Mouse (Mus musculus) lung, postnatal 10 days (tissue): ENCODE results near the gene Foxn3.

Source experiments
- DNase-seq: peaks from one replicate; pipeline ENCODE4 v3.0.0; 2021

Gene Foxn3

DNA sequence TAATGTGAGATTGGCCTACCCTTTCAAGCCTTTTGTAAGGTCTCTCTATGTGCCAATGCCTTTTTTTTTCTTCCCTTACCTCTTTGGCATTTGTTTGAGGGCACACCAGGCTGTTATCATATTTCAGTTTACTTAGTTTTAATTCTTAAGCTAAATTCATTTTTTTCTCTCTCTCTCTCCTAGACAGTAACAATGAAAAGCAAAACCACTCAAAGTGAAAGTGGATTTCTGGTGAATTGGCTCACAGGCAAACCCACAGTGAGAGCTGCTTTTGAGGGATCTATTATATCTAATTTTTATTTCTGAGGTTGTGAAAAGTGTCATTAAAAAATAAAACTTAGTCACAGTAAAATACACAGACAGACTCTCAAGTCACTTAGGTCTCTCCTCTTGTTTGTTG is 101.1 kb downstream of the Foxn3 start:
- no peak for DNase-seq

DNA sequence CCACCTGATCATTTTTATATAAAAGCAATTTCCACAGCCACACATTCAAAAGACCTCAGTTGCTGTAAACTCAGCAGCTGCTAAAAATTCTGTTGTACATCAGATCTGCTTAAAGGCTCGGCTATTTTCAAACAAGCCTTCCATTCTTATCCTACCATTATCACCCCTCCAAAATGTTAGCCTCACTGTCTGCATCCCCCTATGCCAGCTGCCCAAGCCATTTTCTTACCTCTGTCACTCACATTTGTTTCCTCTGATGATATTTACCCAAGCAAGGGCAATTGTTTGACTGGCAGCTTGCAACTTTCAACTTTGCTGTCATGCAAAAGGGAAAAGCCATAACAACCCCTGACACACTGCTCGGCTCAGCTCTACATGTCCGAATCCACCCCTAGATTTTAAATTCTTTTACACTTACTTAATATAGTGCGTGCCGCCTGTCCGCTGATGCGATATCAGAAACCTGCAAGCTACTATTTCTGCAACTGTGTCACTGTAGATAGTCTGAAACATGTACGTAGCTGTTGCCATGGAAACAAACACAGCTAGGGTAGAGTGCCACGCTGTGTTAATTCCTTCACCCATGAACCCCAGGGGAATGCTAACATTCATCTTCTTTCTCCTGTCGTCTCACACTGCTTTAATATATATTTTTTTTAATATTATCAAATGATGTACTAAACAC is 105.7 kb downstream of the Foxn3 start:
- DNase-seq: no peak

DNA sequence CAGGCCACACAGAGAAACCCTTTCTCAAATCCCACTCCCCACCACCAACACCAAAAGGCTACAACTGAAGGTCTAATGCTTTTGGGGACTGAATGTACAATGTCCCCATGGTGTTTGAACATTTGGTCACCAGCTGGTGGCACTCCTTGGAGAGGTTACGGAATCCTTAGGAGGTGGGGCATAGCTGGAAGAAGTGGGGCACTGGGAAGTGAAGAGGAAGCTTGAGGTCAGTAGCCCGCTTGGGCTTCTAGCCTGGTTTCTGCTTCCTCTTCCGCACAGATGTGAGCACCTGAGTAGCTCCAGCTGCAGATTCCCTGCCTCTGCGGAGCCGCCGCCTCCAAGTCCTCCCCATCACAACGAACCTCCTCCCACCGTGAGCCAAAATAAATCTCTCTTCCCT is 107.8 kb downstream of the Foxn3 start:
- DNase-seq: no peak

DNA sequence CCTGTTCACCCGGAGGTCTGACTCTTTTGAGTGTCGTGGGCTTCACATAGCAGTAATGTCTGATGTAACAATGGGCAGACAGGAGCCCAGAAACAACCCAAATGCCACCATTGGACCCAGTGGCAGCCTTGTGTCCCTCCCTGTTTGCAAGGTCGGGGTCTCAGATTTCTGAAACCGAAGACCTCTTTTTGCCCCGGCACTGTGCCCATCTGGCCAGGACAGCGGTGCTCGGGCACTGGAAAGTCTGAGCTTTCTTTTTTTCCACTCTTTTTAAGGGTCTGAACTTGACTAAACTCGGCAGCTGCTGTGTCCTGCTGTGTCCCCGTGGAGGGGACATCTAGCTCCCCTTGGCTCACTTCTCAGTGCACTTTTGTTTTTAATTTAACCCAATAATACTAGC is 109.0 kb downstream of the Foxn3 start:
- DNase-seq: no peak

DNA sequence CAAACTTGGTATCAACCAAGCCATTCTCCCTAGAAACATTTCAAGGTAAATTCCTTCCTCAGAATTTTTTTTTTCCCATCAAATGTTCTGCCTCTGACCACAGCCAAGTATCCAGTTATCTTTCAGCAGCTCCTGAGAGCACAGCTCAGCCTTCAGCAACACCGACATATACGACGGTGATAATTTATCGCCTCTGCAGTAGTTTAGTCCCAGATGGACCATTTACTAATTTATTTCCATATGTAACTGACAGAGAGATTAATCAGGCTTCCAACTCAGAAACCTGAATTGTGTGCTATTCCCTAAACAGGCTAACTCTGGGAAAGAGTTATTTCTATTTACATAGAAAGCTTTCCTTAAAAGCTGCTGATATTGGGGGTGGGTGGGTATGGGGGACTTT is 109.6 kb downstream of the Foxn3 start:
- DNase-seq: no peak

DNA sequence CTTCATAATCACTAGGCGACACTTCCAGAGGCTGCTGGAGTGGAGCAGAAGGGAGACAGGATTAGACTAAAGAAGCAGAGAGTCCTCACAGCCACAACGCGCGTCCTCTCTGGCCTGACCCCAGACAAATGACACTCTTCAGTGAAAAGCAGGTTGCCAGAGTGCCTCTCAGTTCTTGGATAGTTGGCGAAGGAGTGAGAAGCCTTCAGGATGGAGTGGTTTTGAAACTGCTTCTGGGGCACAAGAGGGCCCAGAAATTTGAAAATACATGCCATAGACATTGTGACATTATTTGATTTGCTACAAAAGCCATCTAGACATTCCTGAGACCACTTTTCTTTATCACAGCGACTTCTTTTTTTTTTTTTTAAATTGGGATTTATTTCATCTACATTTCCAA is 113.3 kb downstream of the Foxn3 start:
- DNase-seq: peak; percentile 37

DNA sequence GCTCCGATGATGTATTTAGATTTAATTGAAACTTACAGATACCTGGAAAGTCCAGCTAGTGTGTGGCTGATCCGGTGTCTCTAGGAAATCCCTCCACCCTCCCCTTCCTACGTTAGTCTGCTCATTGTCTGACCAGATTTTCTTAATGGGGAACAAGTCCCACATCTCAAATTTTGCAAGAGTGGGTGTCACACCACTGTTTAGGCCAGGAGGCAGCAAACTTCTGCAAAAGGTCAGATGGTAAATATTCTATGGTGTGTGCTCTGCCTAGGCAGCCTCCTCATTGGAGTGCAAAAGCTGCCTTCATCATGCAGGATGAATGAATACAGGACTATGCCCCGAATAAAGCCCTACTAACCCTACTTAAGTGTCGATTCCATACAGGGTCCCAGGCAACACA is 115.6 kb downstream of the Foxn3 start:
- no peak for DNase-seq

DNA sequence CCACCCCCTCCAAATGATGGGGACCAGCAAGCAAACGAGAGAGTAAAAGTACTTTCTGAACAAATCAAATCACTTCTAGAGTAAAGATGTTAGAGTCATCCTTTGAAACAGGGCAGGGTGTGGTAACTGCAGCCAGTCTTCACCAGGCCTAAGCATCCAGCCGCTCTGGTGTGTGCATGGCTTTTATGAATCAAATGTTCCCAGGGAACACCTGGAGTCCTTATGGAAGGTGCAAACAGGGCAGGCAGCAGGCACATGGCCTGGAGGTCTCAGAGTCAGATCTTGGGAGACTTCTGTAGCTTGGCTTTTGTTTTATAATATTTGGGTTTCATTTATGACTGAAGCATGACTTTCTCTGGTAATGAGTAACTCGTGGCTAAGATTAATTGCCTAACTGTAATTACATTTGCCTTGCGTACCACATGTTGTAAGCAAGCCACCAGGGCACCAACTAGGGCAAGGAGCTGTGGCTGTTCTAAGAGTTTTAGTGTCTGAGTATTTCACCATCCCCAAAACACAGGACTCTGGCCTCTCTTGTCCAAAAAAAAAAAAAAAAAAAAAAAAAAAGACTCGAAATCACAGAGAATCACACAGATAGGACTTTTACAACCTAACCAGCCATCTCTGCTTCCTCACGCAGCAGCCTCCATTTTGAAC is 118.2 kb downstream of the Foxn3 start:
- DNase-seq: no peak

DNA sequence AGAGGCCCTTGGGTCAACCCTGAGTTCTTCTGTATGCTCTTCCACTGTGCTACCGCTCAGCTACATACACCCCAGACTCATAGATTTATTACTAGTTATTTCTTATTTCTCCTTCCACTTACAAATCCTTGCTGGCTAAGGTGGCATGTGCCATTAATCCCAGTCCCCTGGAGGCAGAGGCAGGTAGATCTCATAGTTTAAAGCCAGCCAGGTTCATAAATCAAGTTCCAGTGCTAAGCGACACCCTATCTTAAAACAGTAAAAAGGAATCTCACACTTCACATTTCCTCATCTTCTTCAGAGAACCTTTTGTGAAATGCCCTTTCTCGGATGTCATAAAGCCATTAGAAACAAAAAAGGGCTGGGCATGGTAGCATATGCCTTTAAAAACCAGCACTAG is 120.6 kb downstream of the Foxn3 start:
- no peak for DNase-seq

DNA sequence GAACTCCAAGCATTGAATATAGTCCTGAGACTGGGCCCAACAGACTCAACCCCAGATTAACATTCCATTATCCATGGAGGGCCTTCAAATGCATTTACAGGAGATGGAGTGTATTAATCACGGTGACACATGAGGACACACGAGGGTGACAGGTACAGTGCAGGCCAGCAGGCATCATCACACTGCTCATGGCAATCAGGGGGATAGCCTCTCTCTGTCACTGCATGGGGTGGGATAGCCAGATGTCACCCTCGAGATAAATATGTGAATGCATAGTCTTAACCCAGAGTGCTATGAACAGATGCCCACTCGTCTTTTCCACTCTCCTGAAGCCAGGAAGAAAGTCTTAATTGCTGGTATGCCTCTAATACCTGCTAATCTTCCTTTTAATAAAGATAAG is 122.4 kb downstream of the Foxn3 start:
- DNase-seq: no peak

DNA sequence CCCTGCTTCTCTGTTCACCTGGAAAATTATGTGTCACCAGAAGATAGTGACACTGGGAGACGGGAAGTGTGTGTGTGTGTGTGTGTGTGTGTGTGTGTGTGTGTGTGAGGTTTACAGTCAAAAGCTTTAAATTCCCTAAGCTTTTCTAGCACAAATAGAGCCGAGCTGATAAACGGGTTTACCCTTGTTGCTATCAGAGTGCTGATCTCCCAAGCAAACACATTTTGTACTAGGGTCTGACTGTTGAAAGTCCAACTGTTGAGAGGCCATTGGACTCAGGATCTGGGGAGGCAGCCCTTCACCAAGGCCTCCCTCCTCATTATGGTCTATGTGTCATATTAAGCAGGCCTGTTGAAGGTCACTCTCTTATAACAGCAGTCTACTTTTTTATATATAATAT is 123.4 kb downstream of the Foxn3 start:
- DNase-seq: no peak

DNA sequence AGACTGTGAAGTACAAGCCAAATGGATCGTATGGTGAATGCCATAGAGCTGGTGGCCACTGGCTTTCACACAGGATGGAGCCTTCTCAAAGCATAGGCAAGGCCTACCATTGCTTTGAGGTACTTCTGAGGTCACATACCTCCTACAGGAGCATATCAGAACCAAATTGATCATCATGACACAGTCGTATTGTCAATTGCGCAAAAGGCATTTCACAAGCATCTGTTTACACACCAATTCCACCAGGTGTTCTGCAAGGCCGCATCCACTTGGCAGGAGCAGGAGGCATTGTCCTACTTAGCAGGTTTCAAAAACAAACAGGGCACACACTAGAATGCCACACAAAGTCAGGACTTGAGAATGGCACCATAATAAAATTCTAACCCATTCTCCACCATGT is 128.2 kb downstream of the Foxn3 start:
- no peak for DNase-seq

DNA sequence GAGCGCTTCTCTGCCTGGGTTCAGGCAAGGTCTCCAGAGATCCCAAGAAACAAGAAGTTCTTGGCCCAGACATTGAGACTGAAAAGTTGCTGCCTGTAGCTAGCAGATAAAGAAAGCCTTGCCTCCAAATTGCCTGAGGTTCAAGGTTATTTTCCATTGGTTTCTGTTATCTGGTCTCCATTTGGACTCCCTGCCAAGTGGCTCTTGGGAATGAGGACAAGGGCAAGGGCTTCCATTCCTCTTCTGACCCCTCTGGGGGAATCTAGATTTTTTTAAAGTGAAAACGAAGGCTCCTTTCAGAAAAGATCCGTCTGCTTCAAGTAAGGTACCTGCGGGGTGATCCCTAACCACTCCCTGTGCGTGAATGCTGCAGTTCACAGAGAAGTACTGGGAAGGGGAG is 130.0 kb downstream of the Foxn3 start:
- no peak for DNase-seq

DNA sequence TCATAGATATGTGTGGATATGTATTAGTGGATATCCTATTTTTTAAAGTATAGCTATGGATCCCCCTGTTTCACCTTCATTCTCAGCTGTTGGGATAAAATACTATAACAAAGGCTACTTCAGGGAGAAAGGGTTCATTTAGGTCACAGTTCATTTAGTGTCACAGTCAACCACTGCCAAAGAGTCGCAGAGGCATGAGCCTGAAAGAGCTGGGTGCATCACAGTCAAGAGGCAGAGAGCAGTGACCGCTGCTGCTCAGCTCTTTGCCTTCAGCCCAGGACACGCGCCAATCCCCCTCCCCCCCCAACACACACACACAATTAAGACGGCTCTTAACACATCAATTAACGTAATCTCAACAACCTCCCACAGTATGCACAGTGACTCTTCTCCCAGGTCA is 131.8 kb downstream of the Foxn3 start:
- DNase-seq: no peak

DNA sequence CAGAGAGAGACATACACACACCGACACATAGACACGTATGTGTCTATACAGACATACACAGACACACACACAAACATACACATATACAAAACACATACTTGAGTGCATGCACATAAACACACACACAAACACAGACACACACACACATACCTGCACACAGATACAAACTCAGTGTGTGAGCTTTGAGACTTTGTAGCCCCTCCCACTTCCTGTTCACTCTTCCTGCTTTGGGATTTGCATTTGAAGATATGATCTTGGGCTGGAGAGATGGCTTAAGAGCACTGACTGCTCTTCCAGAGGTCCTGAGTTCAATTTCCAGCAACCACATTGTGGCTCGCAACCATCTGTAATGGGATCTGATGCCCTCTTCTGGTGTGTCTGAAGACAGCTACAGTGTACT is 132.4 kb downstream of the Foxn3 start:
- DNase-seq: no peak

DNA sequence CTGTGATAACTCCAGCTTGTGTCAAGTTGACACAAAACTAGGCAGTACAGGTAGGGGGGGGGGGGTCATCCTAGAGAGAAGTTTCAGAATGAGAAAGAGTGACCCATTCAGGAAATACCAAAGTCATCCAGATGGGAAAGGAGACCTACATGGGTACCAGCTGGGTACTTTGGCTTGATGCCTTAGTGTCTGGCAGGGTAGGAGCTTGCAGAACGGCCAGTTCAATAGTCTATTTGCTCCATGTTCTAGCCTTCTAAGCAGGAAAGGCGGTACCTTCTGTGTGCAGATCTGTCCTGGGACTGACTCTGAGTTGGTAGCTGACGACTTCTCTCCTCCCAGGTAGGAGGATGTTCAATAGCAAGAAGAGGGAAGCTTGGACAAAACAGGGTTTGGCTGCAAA is 134.3 kb downstream of the Foxn3 start:
- no peak for DNase-seq

DNA sequence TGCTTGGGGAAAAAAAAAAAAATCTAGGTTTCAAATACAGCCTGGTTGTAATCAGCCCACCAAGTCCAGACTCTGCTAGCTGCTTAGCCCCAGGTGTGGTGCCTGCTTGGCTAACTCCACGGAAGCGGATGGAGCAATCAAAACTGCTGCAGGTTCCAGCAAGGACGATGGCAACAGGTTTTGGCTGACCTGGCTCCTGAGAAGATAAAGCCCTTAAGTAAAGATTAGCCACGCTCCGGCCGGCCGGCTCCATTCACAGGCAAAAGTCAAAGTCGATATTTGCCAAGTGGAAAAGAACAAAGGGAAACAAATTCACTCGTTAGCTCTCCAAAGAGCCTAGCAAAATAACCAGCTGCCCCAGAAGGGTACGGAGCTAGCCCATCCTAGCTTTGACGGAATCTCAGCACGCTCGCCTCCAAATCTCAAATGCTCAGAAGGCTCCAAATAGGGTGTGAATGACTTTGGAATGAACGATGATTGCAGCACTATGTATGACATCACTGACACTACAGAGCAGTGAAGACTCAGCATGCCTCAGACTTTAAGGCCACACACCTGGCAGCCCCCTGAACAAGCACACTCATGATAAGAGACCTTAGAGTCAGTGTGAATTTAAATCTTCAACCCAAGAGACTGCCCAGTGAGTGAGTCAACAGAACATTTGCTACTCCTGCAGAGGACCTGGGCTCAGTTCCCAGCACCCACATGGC is 137.0 kb downstream of the Foxn3 start:
- DNase-seq: no peak

DNA sequence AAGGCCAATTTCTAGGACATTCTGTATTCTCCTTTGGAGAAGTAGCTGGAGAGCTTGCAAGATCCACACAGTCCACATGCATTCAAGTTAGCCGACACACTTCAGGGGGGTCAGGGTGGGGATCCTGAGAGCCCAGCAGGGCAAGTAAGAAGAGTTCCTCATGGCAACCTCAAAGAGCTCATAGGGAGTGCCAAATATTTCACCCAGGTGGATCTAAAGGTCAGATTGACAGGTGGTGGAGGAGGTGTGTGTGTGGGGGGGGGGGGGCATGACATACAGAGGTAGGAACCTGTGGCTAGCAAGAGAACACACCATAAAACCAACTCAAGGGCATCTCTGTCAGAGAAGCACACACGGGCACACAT is 144.0 kb downstream of the Foxn3 start:
- no peak for DNase-seq

DNA sequence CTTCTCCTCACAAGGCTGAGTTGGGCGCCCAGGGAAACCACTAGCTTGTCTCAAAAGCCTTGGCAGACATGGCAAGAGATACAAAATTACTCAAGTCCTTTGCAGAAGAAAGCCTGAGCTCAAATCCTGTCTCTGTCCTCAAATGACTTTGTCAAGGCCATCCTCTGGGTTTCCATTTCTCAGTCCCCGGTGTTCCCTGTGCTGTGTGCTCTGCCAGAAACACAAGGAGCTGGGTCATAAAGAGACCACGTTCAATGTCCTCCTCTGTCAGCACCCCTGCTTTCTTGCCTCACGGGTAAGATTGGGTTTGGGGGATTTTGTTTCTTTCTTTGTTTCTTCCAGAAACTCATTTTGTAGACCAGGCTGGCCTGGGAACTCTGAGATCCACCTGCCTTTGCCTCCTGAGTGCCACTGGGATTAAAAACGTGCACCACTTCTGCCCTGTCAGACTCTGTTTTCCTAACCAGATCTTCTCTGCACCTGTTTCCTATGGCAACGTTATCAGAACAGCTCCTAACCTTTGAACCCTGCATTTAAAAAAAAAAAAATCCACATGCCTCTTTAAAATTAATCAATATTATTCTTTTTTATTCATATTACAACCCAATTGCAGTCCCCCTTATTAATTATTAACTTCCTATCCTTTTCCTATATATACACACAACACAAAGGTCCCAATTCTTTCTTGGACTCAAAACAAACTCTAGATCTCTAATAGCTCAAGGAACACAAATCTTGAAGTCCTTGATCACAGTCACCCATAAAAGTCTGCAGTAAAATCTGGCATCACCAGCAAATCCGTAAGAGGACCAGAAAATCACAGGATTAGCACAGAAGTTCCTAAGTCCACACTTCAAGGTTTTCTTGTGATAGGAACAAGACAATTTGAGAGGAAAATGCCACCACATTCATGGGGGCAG is 144.6 kb downstream of the Foxn3 start:
- no peak for DNase-seq

DNA sequence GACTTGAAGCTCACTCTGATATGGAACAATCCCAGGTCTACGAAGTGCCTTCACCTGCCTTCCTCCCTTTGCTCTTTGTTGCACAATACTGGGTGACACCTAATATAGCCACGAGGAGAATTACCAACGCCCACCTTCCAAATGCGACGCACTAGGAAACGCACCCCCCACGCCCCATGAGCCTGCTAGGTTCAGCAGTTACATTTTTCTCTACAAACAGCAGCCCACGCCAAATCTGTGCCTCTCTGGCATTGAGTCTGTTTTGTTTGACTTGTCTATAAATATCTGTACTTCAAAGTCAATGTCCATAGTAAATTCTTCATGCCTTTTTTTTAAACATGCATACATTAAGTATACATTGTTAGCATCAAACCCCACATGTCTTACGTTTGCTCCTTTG is 145.5 kb downstream of the Foxn3 start:
- DNase-seq: no peak

DNA sequence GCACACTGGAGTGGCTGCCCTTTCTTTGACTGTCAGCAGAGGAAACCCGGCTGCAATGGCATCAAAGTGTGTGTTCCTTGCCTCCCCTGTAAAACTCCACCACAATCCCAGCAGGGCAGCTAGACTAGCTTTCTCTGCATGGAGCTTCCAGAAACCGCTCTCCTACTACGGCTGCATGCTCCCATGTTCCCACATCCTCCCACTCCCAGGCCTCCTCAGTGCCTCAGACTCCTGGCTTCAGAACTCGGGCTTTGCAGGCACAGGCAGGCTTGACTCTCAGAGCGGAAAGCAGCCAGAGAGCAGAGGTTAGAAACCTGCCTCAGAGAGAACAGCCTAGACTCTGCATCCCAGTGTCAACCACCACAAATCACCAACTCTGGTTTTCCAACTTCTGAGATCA is 147.8 kb downstream of the Foxn3 start:
- no peak for DNase-seq

DNA sequence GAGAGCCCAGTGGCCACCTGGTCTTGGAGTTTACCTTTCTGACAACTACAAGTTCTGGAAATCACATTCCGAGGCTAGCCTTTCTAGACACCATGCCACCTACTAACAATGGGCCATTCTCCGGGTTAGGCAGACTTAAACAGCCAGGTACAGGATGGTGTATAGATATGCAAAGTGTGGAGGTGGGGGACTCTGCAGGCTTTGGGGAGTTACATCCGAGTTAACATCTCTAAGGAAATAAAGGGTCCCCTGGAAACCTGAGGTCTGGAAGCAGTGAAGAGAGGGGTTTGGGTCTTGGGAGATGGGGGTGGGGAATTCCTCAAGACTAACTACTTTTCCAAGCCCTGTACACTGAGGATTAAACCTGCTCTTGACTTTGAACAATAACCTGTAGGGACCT is 150.9 kb downstream of the Foxn3 start:
- no peak for DNase-seq

DNA sequence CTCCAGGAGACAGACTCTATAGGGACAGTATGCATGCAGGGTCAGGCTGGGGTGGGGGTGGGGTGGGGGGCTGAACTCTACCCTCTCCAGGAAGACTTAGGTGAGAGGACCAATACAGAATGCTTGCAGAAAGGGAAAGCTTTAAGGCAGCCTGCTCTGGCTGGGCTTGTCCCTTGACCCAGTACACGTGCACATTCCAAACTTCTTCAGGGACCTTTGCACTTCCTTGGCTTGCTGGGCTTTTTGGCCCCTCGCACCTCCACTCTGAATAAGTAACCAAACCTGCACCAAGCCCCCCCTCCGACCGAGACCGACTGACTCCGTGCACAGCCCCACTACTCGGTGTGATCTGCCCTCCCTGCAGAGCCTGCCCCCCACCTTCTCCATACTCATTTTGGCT is 151.3 kb downstream of the Foxn3 start:
- no peak for DNase-seq

DNA sequence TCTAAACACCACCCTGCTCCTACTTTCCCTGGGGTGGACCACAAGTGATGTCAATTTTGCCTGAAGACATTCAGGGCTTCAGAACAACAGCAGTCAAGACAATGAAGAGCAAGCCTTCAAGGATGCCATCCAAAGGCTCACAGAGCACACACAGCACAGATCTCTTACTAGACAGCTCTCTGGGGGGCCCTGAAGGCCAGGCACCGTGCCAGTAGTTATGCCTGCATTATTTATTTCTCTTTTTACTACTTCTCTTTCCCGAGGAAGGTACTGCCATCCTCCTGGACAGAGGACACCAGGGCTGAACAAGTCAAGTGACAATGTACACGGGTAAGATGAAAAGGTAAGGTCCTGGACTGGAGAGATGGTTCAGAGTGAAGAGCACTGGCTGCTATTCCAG is 154.7 kb downstream of the Foxn3 start:
- no peak for DNase-seq
